Mouse (Mus musculus): ENCODE measurements at regions not wholly inside any gene's neighbourhood (a gene's known extent, or its start where the extent isn't known, plus 50 kb on each side); places are given as distances from the start of the nearest gene placed in this dataset.

- Histone ChIP-seq H3K27me3 (replicated peaks; ENCODE audit: control insufficient read depth, insufficient read depth, low read length) (peaks cover 10% of the 10 kb centered on the region), H3K36me3 (ENCODE audit: control insufficient read depth, insufficient read depth) (no peaks in the 10 kb centered on the region), H3K9me3 (ENCODE audit: control insufficient read depth, low read length) (no peaks in the 10 kb centered on the region), H3K4me3 (replicated peaks; ENCODE audit: low read length) (no peak overlapping the region), H3K9ac (replicated peaks; ENCODE audit: low read depth, low read length) (no peak overlapping the region), H3K4me1 (replicated peaks; ENCODE audit: control insufficient read depth, insufficient read depth, low read length) (no peaks in the 10 kb centered on the region), H3K4me2 (ENCODE audit: low read length) (no peak overlapping the region), H3K27ac (ENCODE audit: low read length) (no peak overlapping the region)
- ATAC-seq, result no peak
- whole genome bisulfite sequencing, result 68% methylated on average over 4 of the region's 4 CpGs
Observed at GRCm38 (mm10) chr13:94619511-94619910, 169.2 kb upstream of the Tbca start.

DNA sequence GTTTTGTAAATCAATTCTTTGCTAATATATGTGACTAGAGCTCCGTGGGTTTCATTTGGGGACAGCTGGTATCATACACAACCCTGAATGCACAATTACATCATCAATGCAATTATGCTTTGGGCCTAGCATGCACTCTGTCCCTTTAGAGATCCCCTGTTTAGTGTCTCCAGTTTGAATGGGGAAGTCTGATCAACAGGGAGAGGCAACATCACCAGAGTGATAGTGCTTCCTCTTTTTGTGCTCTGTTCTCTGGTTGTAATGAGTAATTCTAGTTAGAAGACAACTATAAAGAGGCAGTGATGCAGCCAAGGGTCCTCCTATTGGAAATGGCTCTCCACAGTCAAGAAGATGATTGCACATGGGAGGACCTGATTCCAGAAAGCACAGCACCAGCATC is 158.7 kb upstream of the Tbca start:
- 61% methylated on average over 1 of the region's 1 CpGs for WGBS
- H3K9me3 ChIP-seq (ENCODE audit: control insufficient read depth, low read length), result no peaks in the 10 kb centered on the region
- H3K27me3 ChIP-seq (replicated peaks; ENCODE audit: control insufficient read depth, insufficient read depth, low read length), result 0 out of 2 replicates have a peak, but pooled peaks cover 2% of the 10 kb centered on the region

GRCm38 (mm10) chr13:94630685-94631084 is 158.0 kb upstream of the Tbca start:
- Histone ChIP-seq H3K9me3 (ENCODE audit: control insufficient read depth, low read length) (no peaks in the 10 kb centered on the region), H3K4me2 (ENCODE audit: low read length) (no peak overlapping the region), H3K9ac (replicated peaks; ENCODE audit: low read depth, low read length) (no peak overlapping the region), H3K36me3 (ENCODE audit: control insufficient read depth, insufficient read depth) (no peaks in the 10 kb centered on the region), H3K27ac (ENCODE audit: low read length) (no peak overlapping the region), H3K4me1 (replicated peaks; ENCODE audit: control insufficient read depth, insufficient read depth, low read length) (peaks cover 5% of the 10 kb centered on the region), H3K4me3 (replicated peaks; ENCODE audit: low read length) (no peak overlapping the region), H3K27me3 (replicated peaks; ENCODE audit: control insufficient read depth, insufficient read depth, low read length) (0 out of 2 replicates have a peak, but pooled peaks cover 2% of the 10 kb centered on the region)
- 95% methylated on average over 6 of the region's 6 CpGs for WGBS
- ATAC-seq, result no peak

More for the DNA sequence above, 158.7 kb upstream of the Tbca start:
- Histone ChIP-seq H3K36me3 (ENCODE audit: control insufficient read depth, insufficient read depth) (no peaks in the 10 kb centered on the region), H3K4me1 (replicated peaks; ENCODE audit: control insufficient read depth, insufficient read depth, low read length) (peaks cover 5% of the 10 kb centered on the region), H3K27ac (ENCODE audit: low read length) (no peak overlapping the region), H3K4me3 (replicated peaks; ENCODE audit: low read length) (no peak overlapping the region), H3K9ac (replicated peaks; ENCODE audit: low read depth, low read length) (no peak overlapping the region), H3K4me2 (ENCODE audit: low read length) (no peak overlapping the region)
- no peak for ATAC-seq

- Histone ChIP-seq H3K9ac (replicated peaks; ENCODE audit: low read depth, low read length) (no peak overlapping the region), H3K36me3 (ENCODE audit: control insufficient read depth, insufficient read depth) (no peaks in the 10 kb centered on the region), H3K4me1 (replicated peaks; ENCODE audit: control insufficient read depth, insufficient read depth, low read length) (peaks cover 5% of the 10 kb centered on the region), H3K4me3 (replicated peaks; ENCODE audit: low read length) (no peak overlapping the region), H3K27ac (ENCODE audit: low read length) (no peak overlapping the region), H3K4me2 (ENCODE audit: low read length) (no peak overlapping the region), H3K27me3 (replicated peaks; ENCODE audit: control insufficient read depth, insufficient read depth, low read length) (0 out of 2 replicates have a peak, but pooled peaks cover 2% of the 10 kb centered on the region), H3K9me3 (ENCODE audit: control insufficient read depth, low read length) (no peaks in the 10 kb centered on the region)
- ATAC-seq, result peak; percentile 79; the same call in 1 of the 2 replicates
- 36% methylated on average over 5 of the region's 5 CpGs for WGBS
Observed at GRCm38 (mm10) chr13:94632730-94633129, 156.0 kb upstream of the Tbca start.

- no peak overlapping the region for H3K9ac ChIP-seq (replicated peaks; ENCODE audit: low read depth, low read length)
- no peak overlapping the region for H3K27ac ChIP-seq (ENCODE audit: low read length)
- no peak for ATAC-seq
- no peak overlapping the region for H3K4me2 ChIP-seq (ENCODE audit: low read length)
- 86% methylated on average over 5 of the region's 5 CpGs for WGBS
- H3K9me3 ChIP-seq (ENCODE audit: control insufficient read depth, low read length), result no peaks in the 10 kb centered on the region
- H3K4me1 ChIP-seq (replicated peaks; ENCODE audit: control insufficient read depth, insufficient read depth, low read length), result peaks cover 7% of the 10 kb centered on the region
- H3K4me3 ChIP-seq (replicated peaks; ENCODE audit: low read length), result no peak overlapping the region
- peaks cover 10% of the 10 kb centered on the region for H3K27me3 ChIP-seq (replicated peaks; ENCODE audit: control insufficient read depth, insufficient read depth, low read length)
- H3K36me3 ChIP-seq (ENCODE audit: control insufficient read depth, insufficient read depth), result no peaks in the 10 kb centered on the region
Observed at GRCm38 (mm10) chr13:94640336-94640735, 148.4 kb upstream of the Tbca start.

DNA sequence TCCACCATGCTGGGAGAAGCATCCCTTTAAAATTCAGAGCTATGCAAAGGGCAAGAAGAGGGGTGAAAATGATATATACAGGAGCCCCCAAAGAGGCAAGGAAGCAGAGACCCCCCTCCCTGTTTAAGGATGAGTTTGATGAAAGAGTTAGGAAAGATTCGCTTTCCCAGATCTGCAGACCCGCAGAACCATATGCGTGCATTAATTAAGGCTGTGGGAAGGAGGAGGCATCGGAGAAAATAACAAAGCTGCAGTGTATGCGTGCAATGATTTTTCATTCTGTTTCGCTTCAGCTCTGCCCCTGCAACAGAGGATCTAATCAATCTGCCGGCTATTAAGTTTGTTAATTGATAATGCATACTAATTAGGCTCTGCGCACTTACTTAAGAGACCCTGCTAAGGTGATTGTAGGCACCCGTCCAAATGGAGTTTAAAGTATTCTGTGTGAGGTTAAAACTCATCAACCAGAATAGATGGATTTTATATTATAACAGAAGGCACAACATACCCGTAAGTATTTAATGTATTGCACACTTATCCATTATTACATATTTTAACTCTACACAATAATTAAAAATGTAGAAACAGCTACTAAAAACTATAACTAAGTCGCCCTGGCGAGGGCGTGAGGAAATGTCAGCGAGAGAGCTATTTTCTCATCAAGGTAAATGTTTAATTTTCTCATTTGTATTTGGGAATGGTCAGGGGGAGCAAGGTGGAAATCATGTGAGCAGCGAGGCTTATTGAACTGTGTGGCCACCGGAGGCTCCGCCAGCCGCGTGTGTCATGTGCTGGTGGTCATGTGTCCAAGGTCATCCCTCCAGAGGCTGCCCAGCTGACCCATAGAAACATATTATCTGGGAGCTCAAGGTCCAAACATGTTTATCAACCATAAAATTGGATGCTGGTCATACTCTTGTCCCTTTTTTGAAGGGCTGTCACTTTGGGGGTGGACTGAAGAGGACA is 143.2 kb upstream of the Tbca start:
- peaks cover 20% of the 10 kb centered on the region for H3K27me3 ChIP-seq (replicated peaks; ENCODE audit: control insufficient read depth, insufficient read depth, low read length)
- no peaks in the 10 kb centered on the region for H3K9me3 ChIP-seq (ENCODE audit: control insufficient read depth, low read length)
- ATAC-seq, result peak; percentile 77
- H3K4me1 ChIP-seq (replicated peaks; ENCODE audit: control insufficient read depth, insufficient read depth, low read length), result peaks cover 4% of the 10 kb centered on the region; the same call in 1 of the 2 replicates
- 0 out of 2 replicates have a peak overlapping the region, but pooled peaks have one; percentile 24 for H3K9ac ChIP-seq (replicated peaks; ENCODE audit: low read depth, low read length)
- no peaks in the 10 kb centered on the region for H3K36me3 ChIP-seq (ENCODE audit: control insufficient read depth, insufficient read depth)
- H3K4me3 ChIP-seq (replicated peaks; ENCODE audit: low read length), result peak overlapping the region; percentile 37
- no peak overlapping the region for H3K27ac ChIP-seq (ENCODE audit: low read length)
- H3K4me2 ChIP-seq (ENCODE audit: low read length), result peak overlapping the region; percentile 51
- 45% methylated on average over 19 of the region's 19 CpGs for WGBS

GRCm38 (mm10) chr13:94646326-94646725 is 142.4 kb upstream of the Tbca start:
- Histone ChIP-seq H3K4me3 (replicated peaks; ENCODE audit: low read length) (no peak overlapping the region), H3K4me2 (ENCODE audit: low read length) (no peak overlapping the region), H3K27ac (ENCODE audit: low read length) (no peak overlapping the region), H3K27me3 (replicated peaks; ENCODE audit: control insufficient read depth, insufficient read depth, low read length) (peaks cover 20% of the 10 kb centered on the region), H3K36me3 (ENCODE audit: control insufficient read depth, insufficient read depth) (no peaks in the 10 kb centered on the region), H3K9ac (replicated peaks; ENCODE audit: low read depth, low read length) (no peak overlapping the region), H3K9me3 (ENCODE audit: control insufficient read depth, low read length) (no peaks in the 10 kb centered on the region), H3K4me1 (replicated peaks; ENCODE audit: control insufficient read depth, insufficient read depth, low read length) (peaks cover 4% of the 10 kb centered on the region; the same call in 1 of the 2 replicates)
- no peak for ATAC-seq
- WGBS, result 77% methylated on average over 2 of the region's 2 CpGs

DNA sequence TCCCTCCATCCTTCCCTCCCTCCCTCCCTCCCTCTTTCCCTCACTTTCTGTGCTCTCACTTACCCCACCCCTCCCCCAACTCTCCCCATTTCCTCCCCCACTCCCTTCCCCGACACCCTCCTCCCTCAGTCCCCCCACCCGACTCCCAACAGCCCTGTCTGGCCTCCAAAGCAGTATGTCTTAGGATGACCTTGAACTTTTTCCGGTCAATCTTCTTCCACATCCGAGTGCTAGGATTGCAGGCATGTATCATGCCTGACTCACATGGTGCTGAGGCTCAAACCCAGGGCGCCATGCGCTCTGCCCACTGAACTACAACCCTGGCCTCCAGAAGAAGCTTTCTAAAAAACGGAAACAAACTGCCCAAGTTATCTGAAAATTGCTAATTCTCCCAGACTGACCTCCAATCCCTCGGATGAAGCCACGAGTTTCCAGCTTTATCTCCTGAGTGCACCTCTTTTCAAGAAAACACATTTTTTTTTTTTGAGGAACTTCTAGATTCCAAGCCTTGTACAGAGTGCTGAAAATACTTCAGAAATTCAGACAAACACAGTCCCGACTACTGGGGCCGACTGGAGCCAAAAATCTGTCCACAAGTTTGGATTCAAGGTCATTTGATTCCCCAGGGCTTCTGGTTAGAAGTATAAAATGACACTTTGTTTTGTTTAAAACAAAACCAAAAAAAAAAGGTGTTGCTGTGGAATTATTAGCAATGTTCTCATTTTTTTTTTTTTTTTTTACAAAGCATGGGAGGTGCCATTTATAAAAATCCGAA is 141.7 kb upstream of the Tbca start:
- Histone ChIP-seq H3K27ac (ENCODE audit: low read length) (no peak overlapping the region), H3K27me3 (replicated peaks; ENCODE audit: control insufficient read depth, insufficient read depth, low read length) (peaks cover 20% of the 10 kb centered on the region), H3K4me1 (replicated peaks; ENCODE audit: control insufficient read depth, insufficient read depth, low read length) (peaks cover 4% of the 10 kb centered on the region; the same call in 1 of the 2 replicates), H3K4me2 (ENCODE audit: low read length) (no peak overlapping the region), H3K9ac (replicated peaks; ENCODE audit: low read depth, low read length) (no peak overlapping the region), H3K9me3 (ENCODE audit: control insufficient read depth, low read length) (no peaks in the 10 kb centered on the region), H3K36me3 (ENCODE audit: control insufficient read depth, insufficient read depth) (no peaks in the 10 kb centered on the region), H3K4me3 (replicated peaks; ENCODE audit: low read length) (no peak overlapping the region)
- 67% methylated on average over 12 of the region's 12 CpGs for WGBS
- no peak for ATAC-seq

DNA sequence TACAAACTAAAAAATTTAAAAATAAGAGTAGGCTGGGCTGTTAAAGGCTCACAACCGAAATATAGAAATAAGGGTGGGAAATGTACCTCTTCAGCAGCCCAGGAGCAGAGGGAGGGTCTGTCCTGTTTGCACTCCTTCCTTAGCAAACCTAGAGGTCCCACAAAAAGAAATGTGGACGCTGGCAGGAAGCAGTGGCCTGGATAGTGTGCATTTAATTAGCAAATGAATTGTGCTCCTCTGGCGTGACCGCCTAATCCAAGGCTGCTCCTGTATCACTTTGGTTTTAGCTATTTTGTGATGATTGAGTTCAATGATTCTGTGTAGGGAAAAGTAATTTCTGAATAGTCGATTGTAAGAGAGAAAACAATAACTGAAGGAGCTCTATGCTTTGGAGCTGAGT is 141.1 kb upstream of the Tbca start:
- peaks cover 20% of the 10 kb centered on the region for H3K27me3 ChIP-seq (replicated peaks; ENCODE audit: control insufficient read depth, insufficient read depth, low read length)
- ATAC-seq, result no peak
- WGBS, result 15% methylated on average over 5 of the region's 5 CpGs
- H3K4me2 ChIP-seq (ENCODE audit: low read length), result no peak overlapping the region
- no peak overlapping the region for H3K9ac ChIP-seq (replicated peaks; ENCODE audit: low read depth, low read length)
- no peak overlapping the region for H3K27ac ChIP-seq (ENCODE audit: low read length)
- no peaks in the 10 kb centered on the region for H3K36me3 ChIP-seq (ENCODE audit: control insufficient read depth, insufficient read depth)
- H3K4me1 ChIP-seq (replicated peaks; ENCODE audit: control insufficient read depth, insufficient read depth, low read length), result peaks cover 4% of the 10 kb centered on the region; the same call in 1 of the 2 replicates
- H3K4me3 ChIP-seq (replicated peaks; ENCODE audit: low read length), result no peak overlapping the region
- no peaks in the 10 kb centered on the region for H3K9me3 ChIP-seq (ENCODE audit: control insufficient read depth, low read length)
